Mouse (Mus musculus): ENCODE results near the gene Agps. TPM values are rescaled to one million over a fixed set of nuclear protein-coding genes. Genes with fewer than 3 reads are reported as not detected.

The Agps gene
- 37.2 to 48.9 TPM (median 42.2 TPM) in 4 replicates for total RNA-seq (2023; ENCODE audit: inconsistent age)

DNA sequence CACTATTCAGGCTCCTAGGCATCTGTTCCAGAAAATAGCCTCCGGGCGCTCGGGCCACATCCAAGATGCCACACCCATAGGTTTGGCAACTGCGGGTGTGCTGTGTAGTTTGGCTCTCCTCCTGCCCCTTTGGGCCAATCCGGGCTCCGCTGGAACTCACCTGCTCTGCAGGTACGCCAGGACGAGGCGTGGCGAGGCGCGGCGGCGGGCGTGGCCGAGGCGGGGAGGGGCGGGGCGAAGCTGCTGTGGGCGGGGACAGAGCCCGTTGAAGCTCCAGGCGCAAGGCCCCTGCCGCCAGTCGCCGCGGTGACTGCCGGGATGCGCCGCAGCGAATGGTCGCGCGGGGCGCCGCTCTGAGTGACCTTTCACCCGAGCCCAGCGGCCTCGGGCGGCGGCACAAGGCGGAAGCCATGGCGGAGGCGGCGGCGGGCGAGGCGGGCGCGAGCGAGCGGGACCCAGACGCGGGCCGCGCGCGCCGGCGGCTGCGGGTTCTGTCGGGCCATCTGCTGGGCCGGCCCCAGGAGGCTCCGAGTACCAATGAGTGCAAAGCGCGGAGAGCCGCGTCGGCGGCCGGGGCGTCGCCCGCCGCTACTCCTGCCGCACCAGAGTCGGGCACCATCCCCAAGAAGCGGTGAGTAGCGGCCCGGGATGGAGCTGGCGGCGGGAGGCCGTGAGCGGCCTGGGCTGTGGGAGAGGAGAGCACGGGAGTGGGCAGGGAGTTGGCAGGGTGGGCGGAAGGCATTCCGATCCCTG lies at the start of gene Agps:
Gene Agps (plus strand): TSS at position 297 of the 753 bp plus-strand sequence.

DNA sequence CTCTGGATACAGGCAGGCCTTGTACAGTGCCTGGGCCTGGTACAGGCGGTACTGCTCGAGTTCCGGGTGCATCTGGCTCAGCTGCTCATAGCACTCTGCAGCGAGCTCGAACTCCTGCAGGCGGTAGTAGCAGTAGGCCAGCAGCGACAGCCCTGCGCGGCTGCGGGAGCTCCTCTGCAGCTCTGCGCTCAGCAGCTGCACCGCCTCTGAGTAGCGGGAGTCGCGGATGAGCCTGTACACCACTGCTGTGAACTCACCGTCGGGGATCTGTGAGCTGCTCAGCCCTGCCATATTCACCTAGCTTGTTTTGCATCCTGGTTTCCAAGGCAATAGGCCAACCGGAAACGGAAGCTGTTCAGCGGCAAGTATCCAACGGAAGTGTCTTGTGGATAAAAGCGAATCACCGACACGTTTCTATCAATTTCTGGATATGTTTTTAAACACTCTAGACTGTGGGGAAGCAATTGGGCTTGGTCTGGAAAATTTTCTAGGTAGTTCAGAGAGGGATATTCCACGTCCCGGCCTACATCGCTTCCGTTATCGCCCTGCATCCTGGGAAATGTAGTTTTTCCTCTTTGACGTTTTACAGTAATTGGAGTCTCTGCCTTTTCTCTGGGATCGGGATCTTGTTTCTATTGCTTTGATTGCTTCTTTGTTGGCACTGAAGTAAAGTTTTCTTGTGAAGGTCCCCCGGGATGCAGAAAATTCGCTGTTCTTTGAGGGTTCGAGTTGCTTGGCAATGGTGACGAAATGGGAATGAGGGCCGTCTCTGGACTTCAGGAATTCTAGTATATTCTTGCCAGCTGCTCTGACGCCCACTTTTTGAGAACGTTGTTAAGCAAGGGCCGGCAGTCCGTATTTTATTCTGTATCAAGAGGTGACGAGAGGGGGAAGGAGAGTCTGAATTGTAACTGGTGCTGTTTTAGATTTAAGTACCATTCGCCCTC lies 106.4 kb downstream of the Agps start, which contains the start of gene Ttc30b:
Gene Ttc30b (minus strand): TSS at position 469 of the 947 bp plus-strand sequence.

DNA sequence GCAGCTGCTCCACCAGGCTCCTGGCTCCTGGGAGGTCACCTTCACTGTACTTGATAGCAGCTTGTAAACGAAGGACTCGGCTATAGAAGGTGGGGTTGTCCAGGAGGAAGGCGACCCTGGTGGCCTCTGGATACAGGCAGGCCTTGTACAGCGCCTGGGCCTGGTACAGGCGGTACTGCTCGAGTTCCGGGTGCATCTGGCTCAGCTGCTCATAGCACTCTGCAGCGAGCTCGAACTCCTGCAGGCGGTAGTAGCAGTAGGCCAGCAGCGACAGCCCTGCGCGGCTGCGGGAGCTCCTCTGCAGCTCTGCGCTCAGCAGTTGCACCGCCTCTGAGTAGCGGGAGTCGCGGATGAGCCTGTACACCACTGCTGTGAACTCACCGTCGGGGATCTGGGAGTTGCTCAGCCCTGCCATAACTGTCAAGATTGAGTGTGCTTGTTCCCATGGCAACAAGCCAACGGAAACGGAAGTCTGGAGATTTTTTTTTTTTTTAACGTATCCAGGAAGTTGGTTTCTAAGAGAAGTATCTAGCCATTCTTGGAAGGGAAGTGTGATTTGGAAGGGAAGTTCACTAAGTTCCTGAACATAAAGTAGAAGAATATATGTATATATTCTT lies 145.9 kb downstream of the Agps start, which contains the start of gene Ttc30a2:
Gene Ttc30a2 (minus strand): TSS at position 419 of the 617 bp plus-strand sequence.

Other genes with a start within 250 kb of the Agps start
- 655 to 665 TPM (median 662 TPM) in 4 replicates for gene Hnrnpa3, start 172.9 kb upstream of the Agps start, total RNA-seq (2023; ENCODE audit: inconsistent age)
- gene Nfe2l2, start 127.5 kb upstream of the Agps start, total RNA-seq (2023; ENCODE audit: inconsistent age): 72.2 to 77.9 TPM (median 73.7 TPM) in 4 replicates
- gene Ttc30b, start 106.4 kb downstream of the Agps start, total RNA-seq (2023; ENCODE audit: inconsistent age): 3.4 to 5.1 TPM (median 4.0 TPM) in 4 replicates
- gene Ttc30a2, start 146.0 kb downstream of the Agps start, total RNA-seq (2023; ENCODE audit: inconsistent age): not detected in 4 replicates
- 1.8 to 2.3 TPM (median 2.1 TPM) in 4 replicates for gene Ttc30a1, start 149.8 kb downstream of the Agps start, total RNA-seq (2023; ENCODE audit: inconsistent age)